Mouse (Mus musculus) CH12.LX (cell line): ENCODE results near the gene Itgam.

Experiments used
- BHLHE40 ChIP-seq: IDR thresholded peaks from 2 replicates; pipeline ENCODE4 v1.6.1; 2011; ENCODE audit warnings: mild to moderate bottlenecking, low read depth, low read length, improper control_type of control experiment
- CHD1 ChIP-seq: IDR thresholded peaks from 2 replicates; pipeline ENCODE4 v1.6.1; 2012; ENCODE audit warnings: low read depth, low read length, improper control_type of control experiment, inconsistent platforms
- CTCF ChIP-seq, 2 experiments: IDR thresholded peaks in 1 of 2; conservative IDR thresholded peaks in 1 of 2; 2 replicates each; pipeline ENCODE4 v1.5.1; 2011 to 2012; ENCODE audit warnings: low read depth in 2 of 2, low read length in 2 of 2, improper control_type of control experiment in 1 of 2, inconsistent platforms in 1 of 2, mild to moderate bottlenecking in 1 of 2, moderate library complexity in 1 of 2
- EP300 ChIP-seq: IDR thresholded peaks from 2 replicates; pipeline ENCODE4 v1.6.1; 2011; ENCODE audit warnings: low read length, improper control_type of control experiment
- ETS1 ChIP-seq: conservative IDR thresholded peaks from 2 replicates; pipeline ENCODE4 v1.6.1; 2012; ENCODE audit warnings: low read depth, mild to moderate bottlenecking, inconsistent platforms, low read length, improper control_type of control experiment, moderate library complexity
- HCFC1 ChIP-seq: IDR thresholded peaks from 2 replicates; pipeline ENCODE4 v1.6.1; 2012; ENCODE audit warnings: low read depth, mild to moderate bottlenecking, inconsistent platforms, low read length, improper control_type of control experiment
- KAT2A ChIP-seq: IDR thresholded peaks from 2 replicates; pipeline ENCODE4 v1.6.1; 2012; ENCODE audit warnings: low read length, improper control_type of control experiment, inconsistent platforms; ENCODE audit not compliant: insufficient replicate concordance
- MAFK ChIP-seq: IDR thresholded peaks from 2 replicates; pipeline ENCODE4 v1.6.1; 2011; ENCODE audit warnings: low read length, improper control_type of control experiment; ENCODE audit not compliant: insufficient replicate concordance
- MYC ChIP-seq: IDR thresholded peaks from 2 replicates; pipeline ENCODE4 v1.6.1; 2011; ENCODE audit warnings: low read depth, mild to moderate bottlenecking, improper control_type of control experiment, low read length
- NRF1 ChIP-seq: IDR thresholded peaks from 2 replicates; pipeline ENCODE4 v1.6.1; 2014; ENCODE audit warnings: low read depth, mild to moderate bottlenecking, inconsistent platforms, low read length, improper control_type of control experiment, moderate library complexity
- PAX5 ChIP-seq: IDR thresholded peaks from 2 replicates; pipeline ENCODE4 v1.6.1; 2012; ENCODE audit warnings: low read length, inconsistent platforms, mixed read lengths
- SIN3A ChIP-seq: IDR thresholded peaks from 2 replicates; pipeline ENCODE4 v1.6.1; 2012; ENCODE audit warnings: low read length, improper control_type of control experiment, inconsistent platforms
- USF2 ChIP-seq: conservative IDR thresholded peaks from 2 replicates; pipeline ENCODE4 v1.6.1; 2011; ENCODE audit warnings: low read depth, low read length, improper control_type of control experiment
- ZNF384 ChIP-seq: IDR thresholded peaks from 2 replicates; pipeline ENCODE4 v1.6.1; 2012; ENCODE audit warnings: low read depth, low read length, improper control_type of control experiment, inconsistent platforms

DNA sequence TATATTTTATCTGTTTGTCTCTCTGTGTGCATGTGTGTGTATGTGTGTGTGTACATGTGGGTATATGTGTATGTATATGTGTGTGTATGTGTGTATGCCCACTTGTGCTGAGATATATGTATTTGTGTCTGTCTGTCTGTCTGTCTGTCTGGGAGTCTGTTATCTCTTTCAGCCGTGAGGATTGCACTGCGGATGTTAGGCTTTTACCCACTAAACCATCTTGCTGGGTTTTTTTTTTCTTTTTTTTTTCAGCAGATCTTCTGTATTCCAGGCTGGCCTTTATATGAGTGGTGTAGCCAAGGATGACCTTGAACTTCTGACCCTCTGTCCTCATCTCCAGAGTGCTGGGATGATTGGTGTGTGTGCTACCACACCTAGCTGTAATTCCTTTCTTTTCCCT is 13.2 kb upstream of the Itgam start:
- no peak for TF ChIP-seq PAX5
- TF ChIP-seq EP300, result no peak
- no peak for TF ChIP-seq MAFK
- peak; percentile 54 for TF ChIP-seq ZNF384
- no peak for TF ChIP-seq MYC
- TF ChIP-seq CHD1, result no peak
- TF ChIP-seq CTCF (conservative IDR thresholded peaks at IDR 0.05 in 1 of 2, IDR thresholded peaks at IDR 0.05 in 1 of 2; ENCODE audit: low read depth in 2 of 2, low read length in 2 of 2), result no peak
- no peak for TF ChIP-seq SIN3A
- no peak for TF ChIP-seq BHLHE40
- no peak for TF ChIP-seq ETS1
- TF ChIP-seq HCFC1, result no peak
- TF ChIP-seq NRF1, result no peak
- TF ChIP-seq KAT2A, result no peak
- no peak for TF ChIP-seq USF2
